8 mouse cellular contexts compared by ENCODE assay signal in the genomic region with DNA sequence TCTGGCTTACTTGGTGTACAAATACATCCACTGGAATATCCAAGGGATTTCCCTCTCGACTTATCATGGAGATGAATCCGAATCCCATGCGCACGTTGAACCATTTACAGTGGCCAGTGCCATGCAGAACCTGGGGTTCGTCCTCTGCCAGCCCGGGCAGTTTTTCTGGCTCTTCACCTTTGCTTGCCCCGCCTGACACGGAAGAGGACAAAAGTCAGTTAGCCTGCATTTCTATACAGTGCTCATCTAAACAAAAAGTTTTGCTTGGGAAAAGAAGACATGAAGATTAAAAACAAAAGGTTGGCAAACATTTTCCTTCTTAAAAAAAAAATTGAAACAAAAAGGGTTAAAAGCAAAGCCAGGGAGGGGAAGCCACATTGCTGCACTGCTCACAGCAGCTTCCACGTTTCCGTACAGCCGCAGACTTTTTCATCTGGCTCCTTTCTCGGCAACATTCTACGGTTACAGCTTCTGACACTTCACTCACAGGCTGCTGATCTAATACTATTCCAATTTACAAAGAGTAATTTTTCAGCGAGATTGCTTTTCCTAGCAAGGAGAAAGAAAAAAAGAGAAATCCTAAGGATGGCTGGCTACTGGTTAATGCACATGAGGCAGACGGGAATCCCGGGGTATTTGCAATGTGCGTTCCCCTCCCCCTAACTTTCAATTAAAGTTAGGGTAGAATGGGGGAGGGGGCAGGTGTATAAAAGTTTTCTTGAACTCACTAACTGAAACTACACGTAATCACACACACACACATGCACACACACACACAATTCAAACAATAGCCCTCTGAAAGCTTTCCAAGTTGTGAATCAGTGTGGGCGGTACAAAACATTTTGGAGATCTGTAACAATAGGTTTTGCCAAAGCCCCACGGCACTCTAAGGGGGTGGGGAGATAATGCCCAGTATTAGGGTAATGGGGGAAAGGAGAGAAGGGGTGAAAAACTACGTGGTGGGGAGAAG. TPM values are rescaled to one million over a fixed set of nuclear protein-coding genes. Genes with fewer than 3 reads are reported as not detected.
DNase-seq lines count a peak whose midpoint lies in the region; ATAC-seq lines count a peak whose summit lies in the region.

No protein-coding gene starts in this region.

- no peaks in the 10 kb centered on the region for H3K36me3 ChIP-seq in hindbrain, embryonic 12.5 days
- no peaks in the 10 kb centered on the region for H3K36me3 ChIP-seq in midbrain, embryonic 13.5 days

- peak overlapping the region; percentile 74 for H3K27ac ChIP-seq in hindbrain, embryonic 12.5 days
- no peak overlapping the region for H3K27ac ChIP-seq in midbrain, embryonic 13.5 days

- WGBS in hindbrain, embryonic 12.5 days = 1% methylated on average over 21 of the region's 21 CpGs
- WGBS in midbrain, embryonic 13.5 days = under 1% methylated on average over 21 of the region's 21 CpGs

- H3K4me2 ChIP-seq in hindbrain, embryonic 12.5 days (replicated peaks) = peak overlapping the region; percentile 65
- H3K4me2 ChIP-seq in midbrain, embryonic 13.5 days (replicated peaks) = peak overlapping the region; percentile 70

- H3K27me3 ChIP-seq in hindbrain, embryonic 12.5 days = 0 out of 2 replicates have a peak, but pooled peaks cover 8% of the 10 kb centered on the region
- peaks cover 19% of the 10 kb centered on the region for H3K27me3 ChIP-seq in midbrain, embryonic 13.5 days

- H3K9ac ChIP-seq in hindbrain, embryonic 12.5 days = peak overlapping the region; percentile 67
- H3K9ac ChIP-seq in midbrain, embryonic 13.5 days (replicated peaks) = peak overlapping the region; percentile 63

- peak; percentile 58; the same call in 1 of the 2 replicates for ATAC-seq in common myeloid progenitor, adult 5-6 weeks (replicated peaks; ENCODE audit: low read depth, poor library complexity, severe bottlenecking)
- peak; percentile 67 for ATAC-seq in hindbrain, embryonic 12.5 days (ENCODE audit: low FRiP score)
- peak; percentile 76 for ATAC-seq in midbrain, embryonic 13.5 days
- ATAC-seq in CD4-positive, CD25-positive, alpha-beta regulatory T cell, adult 4 months = no peak

- peak; percentile 78 for DNase-seq in ES-CJ7 (ENCODE audit: low read depth, low spot score)
- DNase-seq in left cerebral cortex, postnatal 10 days (ENCODE audit: extremely low spot score in 1 of 2, low spot score in 2 of 2) = no peak
- DNase-seq in lung, postnatal 25 days (ENCODE audit: low spot score) = no peak
- no peak for DNase-seq in urinary bladder, postnatal 10 days (ENCODE audit: low spot score)

- intact Hi-C loops in left cerebral cortex, postnatal 10 days (cut with DNase I) = no loop called here

- H3K4me3 ChIP-seq in hindbrain, embryonic 12.5 days = peak overlapping the region; percentile 50
- peak overlapping the region; percentile 53 for H3K4me3 ChIP-seq in midbrain, embryonic 13.5 days (replicated peaks)

- peaks cover 25% of the 10 kb centered on the region for H3K4me1 ChIP-seq in hindbrain, embryonic 12.5 days
- peaks cover 41% of the 10 kb centered on the region for H3K4me1 ChIP-seq in midbrain, embryonic 13.5 days (replicated peaks)

- no peaks in the 10 kb centered on the region for H3K9me3 ChIP-seq in hindbrain, embryonic 12.5 days (replicated peaks)
- no peaks in the 10 kb centered on the region for H3K9me3 ChIP-seq in midbrain, embryonic 13.5 days

RNA-seq across cellular contexts. Expression of a gene that starts 16.9 kb away (rescaled TPM):
- 0.10 TPM in 1 of 2 replicates, not detected in the other for total RNA-seq in common myeloid progenitor, adult 5-6 weeks (2017)
- 11.1 and 12.7 TPM in 2 replicates for polyA plus RNA-seq in hindbrain, embryonic 12.5 days (2016; fragmentation: Nextera tagmentation; extraction: Ambion mirVana)
- 10.3 and 13.2 TPM in 2 replicates for polyA plus RNA-seq in midbrain, embryonic 13.5 days (2015; fragmentation: Nextera tagmentation; extraction: Ambion mirVana)
- polyA plus RNA-seq in CD4-positive, CD25-positive, alpha-beta regulatory T cell, adult 4 months (2017; shearing (Covaris generic)) = not detected
- 1 to 10 TPM; 4.0 TPM for total RNA-seq in left cerebral cortex, postnatal 10 days (2021)

Comparison
In these comparisons a context has a peak if more than half of its experiments do, and no peak if none do; other contexts are left out.
1. RNA of a gene that starts 16.9 kb away (polyA plus RNA-seq): 11.1 to 12.7 TPM in hindbrain, embryonic 12.5 days and 10.3 to 13.2 TPM in midbrain, embryonic 13.5 days; not detected in CD4-positive, CD25-positive, alpha-beta regulatory T cell, adult 4 months; every median in the first group is over 10 times any median in the second.